Mouse (Mus musculus) cerebellum, postnatal 36 days (tissue): ENCODE measurements around the gene Vwa8.
A peak's percentile ranks its signal among the peaks of the same experiment; 100 is the strongest.

Experiments
- DNase-seq, 2 experiments: peaks; one replicate each; pipeline ENCODE4 v3.0.0; 2021 to 2022; ENCODE audit warnings: mixed read lengths in 2 of 2

The Vwa8 gene

GRCm38 (mm10) chr14:79151711-79152110, 302.9 kb downstream of the Vwa8 start:
- DNase-seq = no peak

GRCm38 (mm10) chr14:79153896-79154295, 305.0 kb downstream of the Vwa8 start:
- no peak for DNase-seq

- no peak for DNase-seq
Observed at GRCm38 (mm10) chr14:79154961-79155360, 306.1 kb downstream of the Vwa8 start.

GRCm38 (mm10) chr14:79156526-79157411, 307.9 kb downstream of the Vwa8 start:
- peak; percentile 84 to 86 for DNase-seq

- DNase-seq = peak; percentile 64 to 68
Observed at GRCm38 (mm10) chr14:79157451-79158218, 308.8 kb downstream of the Vwa8 start.

GRCm38 (mm10) chr14:79158219-79158521, 309.3 kb downstream of the Vwa8 start:
- DNase-seq = no peak

GRCm38 (mm10) chr14:79158673-79159200, 309.9 kb downstream of the Vwa8 start:
- DNase-seq = no peak

GRCm38 (mm10) chr14:79159451-79159850, 310.6 kb downstream of the Vwa8 start:
- no peak for DNase-seq

- DNase-seq = no peak
Observed at GRCm38 (mm10) chr14:79160486-79160885, 311.6 kb downstream of the Vwa8 start.

- no peak for DNase-seq
Observed at GRCm38 (mm10) chr14:79160966-79161365, 312.1 kb downstream of the Vwa8 start.

GRCm38 (mm10) chr14:79161741-79162140, 312.9 kb downstream of the Vwa8 start:
- no peak for DNase-seq

GRCm38 (mm10) chr14:79162678-79163077, 313.8 kb downstream of the Vwa8 start:
- DNase-seq = no peak

- no peak for DNase-seq
Observed at GRCm38 (mm10) chr14:79164334-79164733, 315.5 kb downstream of the Vwa8 start.

GRCm38 (mm10) chr14:79164925-79165324, 316.1 kb downstream of the Vwa8 start:
- DNase-seq = no peak

- no peak for DNase-seq
Observed at GRCm38 (mm10) chr14:79174526-79174925, 325.7 kb downstream of the Vwa8 start.

GRCm38 (mm10) chr14:79177754-79178153, 328.9 kb downstream of the Vwa8 start:
- DNase-seq = no peak

- no peak for DNase-seq
Observed at GRCm38 (mm10) chr14:79178247-79178646, 329.4 kb downstream of the Vwa8 start.

GRCm38 (mm10) chr14:79180078-79180730, 331.4 kb downstream of the Vwa8 start:
- DNase-seq = no peak

- DNase-seq = no peak
Observed at GRCm38 (mm10) chr14:79181748-79182147, 332.9 kb downstream of the Vwa8 start.

- no peak for DNase-seq
Observed at GRCm38 (mm10) chr14:79182801-79183200, 333.9 kb downstream of the Vwa8 start.

- no peak for DNase-seq
Observed at GRCm38 (mm10) chr14:79183261-79183660, 334.4 kb downstream of the Vwa8 start.

GRCm38 (mm10) chr14:79184071-79184470, 335.2 kb downstream of the Vwa8 start:
- no peak for DNase-seq

- DNase-seq = no peak
Observed at GRCm38 (mm10) chr14:79185018-79185685, 336.3 kb downstream of the Vwa8 start.
